Mouse (Mus musculus) cerebellum, adult 2 months (tissue): ENCODE results near the gene Dnah2.

Source experiments
- CTCF ChIP-seq: fragments of 200-500 bp; IDR thresholded peaks from 2 replicates; pipeline ENCODE4 v1.5.1; 2011; ENCODE audit warnings: low read depth, mild to moderate bottlenecking, control low read depth, low read length, moderate library complexity, borderline replicate concordance; ENCODE audit not compliant: insufficient read depth
- POLR2A ChIP-seq: fragments of 200-500 bp; IDR thresholded peaks from 2 replicates; pipeline ENCODE4 v1.6.1; 2011; ENCODE audit warnings: low read length, control low read depth, borderline replicate concordance; ENCODE audit not compliant: insufficient read depth

GRCm38 (mm10) chr11:69540700-69541099 is 8.2 kb downstream of the Dnah2 start:
- TF ChIP-seq CTCF, result no peak
- no peak for TF ChIP-seq POLR2A
